Mouse (Mus musculus) right cerebral cortex, postnatal 10 days (tissue): ENCODE measurements around the gene Mtor.
A peak's percentile ranks its signal among the peaks of the same experiment; 100 is the strongest.

Experiments used
- DNase-seq, 2 experiments: peaks; one replicate each; pipeline ENCODE4 v3.0.0; 2021; ENCODE audit warnings: low spot score in 2 of 2

The Mtor gene

DNA sequence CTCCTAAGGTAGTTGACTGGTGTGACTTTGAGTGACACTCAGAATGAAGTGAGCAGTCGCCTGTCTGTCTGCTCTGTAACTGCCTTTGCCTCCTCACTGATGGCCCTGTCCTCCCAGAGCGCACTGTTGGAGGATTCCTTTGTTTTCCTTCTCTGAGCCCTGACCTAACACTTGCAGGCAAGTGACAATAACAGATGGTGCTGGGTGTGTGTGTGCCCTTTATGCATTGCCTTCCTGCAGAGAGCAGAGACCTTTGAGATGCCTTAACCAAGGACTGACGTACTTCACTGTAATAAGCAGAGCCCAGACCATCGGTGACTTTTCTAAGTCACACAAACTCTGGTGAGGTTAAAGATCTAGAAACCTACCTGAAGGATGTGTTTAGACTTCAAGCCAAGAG is 82.9 kb downstream of the Mtor start:
- DNase-seq: no peak

DNA sequence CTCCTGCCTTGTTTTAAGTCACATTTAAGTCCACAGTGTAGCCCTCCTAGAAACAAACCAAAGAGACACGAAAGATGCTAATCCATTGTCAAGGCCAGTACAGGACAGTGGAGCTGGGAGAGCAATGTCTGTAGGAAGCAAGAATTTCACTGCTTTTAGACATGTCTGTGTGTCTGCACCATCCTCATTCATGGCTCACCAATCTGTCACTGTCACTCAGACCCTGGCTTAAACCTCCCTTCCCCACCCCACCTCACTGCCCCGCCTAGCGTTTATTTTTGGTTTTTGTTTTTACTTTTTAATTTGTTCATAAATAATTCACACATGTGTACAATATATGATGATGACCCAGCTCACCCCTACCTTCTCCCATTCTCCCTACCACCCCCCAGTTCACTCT is 84.1 kb downstream of the Mtor start:
- DNase-seq: no peak

DNA sequence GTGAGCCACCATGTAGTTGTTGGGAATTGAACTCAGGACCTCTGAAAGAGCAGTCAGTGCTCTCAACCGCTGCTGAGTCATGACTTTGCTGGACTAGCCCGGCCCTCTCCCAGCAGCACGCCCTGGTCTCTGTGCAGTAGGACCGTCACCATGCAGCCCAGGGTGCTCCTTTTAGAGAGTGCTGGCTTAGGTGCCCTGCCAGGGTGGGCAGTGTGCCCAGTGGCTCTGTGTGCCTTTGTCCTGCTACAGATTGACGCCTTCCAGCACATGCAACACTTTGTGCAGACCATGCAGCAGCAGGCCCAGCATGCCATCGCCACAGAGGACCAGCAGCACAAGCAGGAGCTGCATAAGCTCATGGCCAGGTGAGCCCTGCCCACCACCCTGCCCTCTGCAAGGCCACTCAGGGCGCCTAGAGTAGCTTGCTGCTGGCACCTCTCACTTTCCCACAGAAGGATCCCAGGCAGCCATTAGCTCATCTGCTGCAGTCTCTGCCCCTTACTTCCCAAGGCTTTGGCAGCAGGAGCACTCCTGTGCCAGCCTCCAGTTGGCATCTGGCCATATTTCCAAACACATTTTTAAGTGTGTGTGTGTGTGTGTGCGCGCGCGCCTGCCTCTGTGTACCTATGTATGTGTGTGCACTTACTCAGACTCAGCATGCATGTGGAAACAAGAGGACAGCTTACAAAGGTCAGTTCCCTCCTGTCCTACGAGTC is 85.4 kb downstream of the Mtor start:
- peak; percentile 70 to 74 for DNase-seq

DNA sequence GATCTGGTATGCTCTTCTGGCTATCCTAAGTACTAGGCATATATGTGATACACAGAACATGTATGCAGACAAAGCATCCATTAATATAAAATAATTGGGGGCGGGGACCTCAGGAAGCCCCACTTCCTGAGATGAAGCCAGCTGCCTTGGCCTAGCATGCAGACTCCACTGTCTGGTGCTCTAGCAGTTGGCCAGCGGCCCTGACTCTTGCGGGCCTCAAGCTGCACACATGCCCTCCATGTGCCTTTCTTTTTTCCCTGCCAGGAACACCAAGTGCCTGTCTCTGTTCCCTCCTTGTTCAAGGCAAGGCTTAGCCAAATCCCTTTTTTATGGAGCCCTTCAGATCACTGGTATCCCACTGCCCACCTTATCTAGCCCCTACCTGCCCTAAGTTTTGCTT is 87.5 kb downstream of the Mtor start:
- DNase-seq: no peak

DNA sequence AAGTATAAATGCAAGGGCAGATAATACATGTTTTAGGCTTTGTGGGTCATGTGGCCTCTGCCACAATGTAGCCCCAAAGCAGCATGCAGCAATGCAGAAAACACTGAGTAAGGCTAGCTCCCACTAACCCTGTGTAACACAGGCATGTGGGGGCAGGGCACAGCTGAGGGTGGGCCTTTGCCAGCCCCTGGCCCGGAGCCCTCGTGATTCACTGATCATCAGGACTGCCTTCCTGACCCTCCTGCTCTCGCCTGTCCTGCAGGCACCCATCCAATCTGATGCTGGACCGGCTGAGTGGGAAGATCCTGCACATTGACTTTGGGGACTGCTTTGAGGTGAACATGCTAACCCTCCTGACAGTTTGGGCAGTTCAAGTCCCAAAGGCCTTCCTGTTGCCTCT is 100.7 kb downstream of the Mtor start:
- DNase-seq: no peak

DNA sequence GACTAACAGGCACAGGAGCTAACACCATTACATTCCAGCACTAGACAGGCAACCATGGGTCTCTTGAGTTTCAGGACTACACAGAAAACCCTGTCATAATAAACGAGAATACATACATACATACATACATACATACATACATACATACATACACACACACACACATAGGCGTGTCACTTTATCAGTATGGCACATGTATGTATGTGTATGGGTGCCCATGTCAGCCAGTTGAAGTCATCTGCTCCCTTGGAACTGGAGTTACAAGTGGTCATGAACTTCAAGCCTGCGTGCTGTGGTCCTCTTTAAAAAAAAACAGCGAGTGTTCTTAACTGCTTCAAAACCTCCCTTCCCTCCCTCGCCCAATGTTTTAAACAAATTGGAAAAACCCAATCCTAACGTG is 109.4 kb downstream of the Mtor start:
- DNase-seq: no peak

DNA sequence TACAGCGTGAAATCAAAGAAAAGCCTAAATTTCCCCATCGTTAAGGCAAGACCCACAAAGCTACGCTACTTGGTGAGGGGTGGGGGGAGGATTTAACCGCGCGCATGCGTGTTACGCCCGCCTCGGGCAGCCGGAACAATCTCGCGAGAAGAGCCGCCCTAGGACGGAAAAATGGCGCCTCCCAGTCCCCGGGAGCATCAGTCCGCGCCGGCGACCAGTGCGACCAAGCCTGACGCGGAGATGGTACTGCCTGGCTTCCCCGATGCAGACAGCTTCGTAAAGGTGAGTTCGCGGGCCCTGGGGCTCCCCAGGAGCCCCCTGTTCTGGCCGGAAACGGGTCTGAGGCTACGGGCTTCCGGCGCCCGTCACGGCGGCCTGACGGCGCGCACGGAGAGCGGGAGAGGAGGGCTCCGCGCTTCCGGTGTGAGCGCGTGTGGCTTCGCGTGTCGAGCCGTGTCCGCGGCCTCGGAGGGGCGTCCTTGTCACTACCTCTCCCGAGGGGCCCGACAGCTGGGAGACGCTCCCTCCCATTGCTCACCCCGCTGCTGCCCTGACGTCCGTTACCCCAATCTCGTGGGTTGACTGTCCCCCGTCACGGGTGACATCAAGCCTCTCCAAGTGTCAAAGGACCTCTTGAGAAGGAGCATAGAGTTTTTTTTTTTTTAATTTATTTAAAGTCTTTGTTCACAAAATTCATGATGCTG is 110.0 kb downstream of the Mtor start, which contains the start of gene Exosc10:
Gene Exosc10 (plus strand): TSS at position 133 of the 704 bp plus-strand sequence.
- peak; percentile 90 to 92 for DNase-seq

DNA sequence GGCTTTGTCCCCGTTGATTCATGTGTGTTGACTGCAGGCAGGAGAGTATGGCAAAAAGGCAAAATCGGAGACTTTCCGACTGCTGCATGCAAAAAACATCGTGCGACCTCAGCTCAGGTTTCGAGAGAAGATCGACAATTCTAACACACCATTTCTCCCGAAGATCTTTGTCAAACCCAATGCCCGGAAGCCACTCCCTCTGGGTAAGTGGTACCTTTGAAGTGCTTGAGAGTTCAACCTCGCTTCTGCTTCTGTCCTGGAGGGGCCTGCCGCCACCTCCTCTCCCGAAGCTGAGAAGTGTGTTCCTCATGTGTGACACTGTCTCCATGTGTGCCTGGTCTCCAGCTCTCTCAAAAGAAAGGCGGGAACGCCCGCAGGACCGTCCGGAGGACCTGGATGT is 114.3 kb downstream of the Mtor start:
- DNase-seq: no peak

DNA sequence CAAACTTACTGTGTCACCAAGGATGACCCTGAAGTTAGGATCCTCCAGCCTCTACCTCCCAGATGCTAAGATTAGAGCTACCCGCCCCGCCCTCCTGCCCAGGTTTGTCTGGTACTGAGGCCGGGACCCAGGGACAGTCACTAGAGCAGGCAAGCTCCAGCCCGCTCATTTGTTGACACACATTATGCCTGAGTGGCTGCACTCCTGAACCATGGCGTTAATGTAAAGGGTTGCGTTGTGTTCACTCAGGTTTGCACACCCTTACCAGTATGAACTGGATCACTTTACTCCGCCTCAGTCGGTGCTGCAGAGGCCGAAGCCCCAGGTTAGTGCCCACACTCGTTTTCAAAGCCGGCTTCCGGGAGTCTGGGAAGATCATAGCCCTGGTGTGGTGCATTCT is 115.2 kb downstream of the Mtor start:
- DNase-seq: no peak

DNA sequence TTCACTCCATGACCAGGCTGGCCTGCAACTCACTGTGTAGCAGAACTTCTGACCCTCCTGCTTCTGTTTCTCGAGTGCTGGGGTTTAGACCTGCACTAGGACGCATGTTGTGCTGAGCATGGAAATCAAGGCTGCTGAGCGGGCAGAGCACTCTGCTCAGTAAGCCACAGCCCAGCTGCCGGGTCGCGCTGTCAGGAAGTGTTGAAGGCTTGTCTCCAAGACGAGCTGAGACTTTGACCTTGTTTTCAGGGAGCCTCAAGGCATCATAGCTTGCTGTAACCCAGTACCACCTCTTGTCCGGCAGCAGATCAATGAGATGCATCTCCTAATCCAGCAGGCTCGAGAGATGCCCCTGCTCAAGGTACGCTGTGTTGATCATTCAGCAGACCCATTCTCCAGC is 121.7 kb downstream of the Mtor start:
- DNase-seq: no peak

DNA sequence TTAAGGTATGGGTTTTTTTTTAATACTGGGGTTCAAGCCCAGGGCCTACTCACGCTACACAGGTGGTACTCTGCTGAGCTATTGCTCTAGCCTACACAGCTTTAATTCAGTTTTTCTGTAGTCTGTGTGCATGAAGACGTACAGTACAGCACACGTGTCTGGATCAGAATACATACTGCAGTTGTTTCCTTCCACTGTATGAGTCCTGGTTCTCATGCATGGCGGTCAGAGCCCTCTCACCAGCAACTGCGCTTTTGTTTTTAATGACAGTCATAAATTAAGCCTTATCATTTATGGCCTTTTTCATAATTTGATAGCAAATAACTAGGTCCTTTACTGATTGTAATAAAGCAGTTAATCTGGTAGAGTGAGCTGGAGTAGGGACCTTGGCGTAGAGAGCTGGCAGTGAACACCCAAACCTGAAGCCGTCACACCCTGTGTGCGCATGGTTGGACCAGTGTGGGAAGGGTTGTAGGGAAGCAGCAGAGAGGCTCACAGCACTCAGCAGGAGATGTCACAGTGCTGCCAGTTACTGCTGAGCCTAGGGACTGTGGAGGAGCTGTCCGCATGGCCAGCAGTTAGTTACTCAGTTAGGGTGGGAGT is 122.4 kb downstream of the Mtor start:
- no peak for DNase-seq

DNA sequence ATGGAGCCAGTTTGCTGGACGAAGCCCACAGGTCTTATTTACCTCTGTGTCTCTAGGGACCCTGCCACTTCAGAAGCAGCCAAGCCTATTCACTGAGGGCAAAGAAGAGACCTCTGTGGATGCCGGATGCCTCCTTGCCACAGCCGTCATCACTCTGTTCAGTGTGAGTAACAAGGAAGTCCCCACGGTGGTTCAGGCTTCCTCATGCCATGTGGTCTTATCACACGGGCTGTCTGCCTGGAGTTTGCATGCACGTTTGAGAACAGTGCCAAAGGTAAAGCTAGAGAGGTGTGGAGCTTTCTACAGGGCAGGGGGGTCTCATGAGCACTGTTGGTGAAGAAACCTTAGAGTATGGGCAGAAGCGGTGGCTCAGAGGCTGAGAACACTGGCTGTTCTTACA is 124.8 kb downstream of the Mtor start:
- DNase-seq: no peak

DNA sequence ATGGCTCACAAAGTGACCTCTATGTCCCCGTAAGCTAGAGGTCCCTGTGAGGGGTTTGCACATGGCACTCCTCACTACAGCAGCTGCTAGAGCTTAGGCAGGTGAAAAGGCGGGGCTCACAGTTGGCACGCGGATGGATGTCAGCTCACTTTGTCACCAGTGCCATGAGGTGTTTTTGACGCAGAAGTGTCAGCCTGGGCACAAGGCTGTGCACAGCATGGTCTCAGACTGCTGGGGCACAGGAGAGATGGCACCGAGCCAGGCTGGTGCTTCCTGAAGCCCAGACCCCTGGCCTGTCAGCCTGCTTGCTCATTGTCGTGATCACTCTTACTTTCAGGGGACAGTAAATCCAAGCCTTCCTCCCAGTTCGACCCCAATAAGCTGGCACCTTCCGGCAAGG is 132.4 kb downstream of the Mtor start:
- no peak for DNase-seq

DNA sequence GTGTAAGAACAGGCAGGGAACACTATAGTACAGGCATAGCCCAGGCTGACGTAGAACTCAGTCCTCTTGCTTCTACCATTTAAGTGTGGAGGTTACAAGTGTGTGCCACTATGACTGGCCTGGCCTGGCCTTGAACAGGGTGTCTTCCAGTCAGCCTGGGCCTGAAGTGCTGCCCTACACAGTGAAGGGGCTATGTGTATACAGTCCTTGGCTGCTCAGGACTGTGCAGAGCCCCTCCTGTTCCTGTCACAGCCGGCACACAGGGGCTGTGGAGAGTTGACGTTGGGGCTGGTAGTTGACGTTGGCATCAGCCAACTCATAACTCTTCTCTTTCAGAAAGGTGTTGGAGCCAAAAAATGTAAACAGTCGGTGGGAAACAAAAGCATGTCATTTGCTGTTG is 133.0 kb downstream of the Mtor start:
- no peak for DNase-seq

DNA sequence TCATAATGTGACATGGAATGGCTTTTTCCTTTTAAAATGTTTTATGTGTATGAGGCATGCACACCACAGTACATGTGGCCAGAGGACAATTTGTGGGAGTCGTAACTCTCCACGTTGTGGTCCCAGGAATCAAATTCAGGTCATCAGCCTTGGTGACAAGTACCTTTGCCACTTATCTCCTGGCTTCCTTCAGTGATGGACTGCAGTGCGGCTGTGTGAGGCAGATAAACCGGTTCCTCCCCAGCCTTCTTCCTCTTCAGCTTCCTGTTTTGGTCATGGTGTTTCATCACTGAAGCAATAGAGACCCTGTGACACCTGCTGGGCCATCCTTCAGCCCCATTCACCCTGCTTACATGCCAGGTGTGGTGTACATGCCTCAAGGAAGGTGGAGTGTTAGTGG is 134.8 kb downstream of the Mtor start:
- no peak for DNase-seq

DNA sequence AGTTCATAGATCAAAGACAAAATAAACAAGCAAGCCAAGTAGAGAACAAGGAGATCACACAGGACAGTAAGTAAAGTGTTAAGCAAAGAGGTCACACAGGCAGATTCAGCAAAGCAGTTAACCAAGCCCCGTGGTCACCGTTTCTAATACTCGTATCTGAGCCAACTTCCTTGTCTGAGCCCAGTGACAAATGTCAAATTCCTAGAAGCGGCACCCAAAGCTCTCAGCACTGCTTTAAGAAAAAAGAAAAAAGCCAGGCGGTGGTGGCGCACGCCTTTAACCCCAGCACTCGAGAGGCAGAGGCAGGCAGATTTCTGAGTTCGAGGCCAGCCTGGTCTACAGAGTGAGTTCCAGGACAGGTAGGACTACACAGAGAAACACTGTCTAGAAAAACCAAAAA is 138.2 kb downstream of the Mtor start:
- DNase-seq: no peak

DNA sequence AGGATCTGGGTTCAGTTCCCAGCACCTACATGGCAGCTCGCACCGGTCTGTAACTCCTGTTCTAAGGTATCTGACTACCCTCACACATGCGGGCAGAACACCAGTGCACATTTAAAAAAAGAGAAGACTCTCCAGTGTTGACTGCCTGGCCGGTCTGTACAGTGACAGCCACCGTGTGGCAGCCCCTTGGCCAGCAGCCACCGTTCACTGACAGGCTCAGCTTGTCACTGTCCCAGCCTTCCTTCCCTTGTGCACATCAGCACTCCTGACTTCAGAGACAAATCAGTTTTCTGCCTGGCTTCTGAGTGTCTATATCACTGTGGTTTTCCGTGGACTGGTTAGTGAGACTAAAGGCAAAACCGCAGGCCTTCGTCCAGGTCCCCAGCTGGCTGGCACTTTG is 140.4 kb downstream of the Mtor start:
- peak; percentile 68 to 73 for DNase-seq

DNA sequence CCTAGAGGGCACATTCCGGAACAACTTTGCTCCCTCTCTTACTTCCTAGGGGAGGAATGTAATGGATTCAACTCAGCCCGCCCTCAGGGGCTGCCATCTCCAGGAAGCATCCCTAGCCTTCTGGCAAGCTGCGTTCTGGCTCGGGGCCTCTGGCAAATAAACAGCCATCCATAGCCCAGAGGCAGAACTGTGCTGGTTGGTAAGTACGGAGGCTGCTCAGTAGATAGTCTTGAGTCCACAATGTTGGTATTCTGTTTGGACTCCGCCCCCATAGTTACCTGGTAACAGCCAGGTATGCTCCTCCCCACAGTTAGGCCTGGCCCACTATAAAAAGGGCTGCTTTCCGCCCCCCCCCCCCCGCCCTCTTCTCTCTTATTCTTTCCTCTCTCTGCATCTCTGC is 141.2 kb downstream of the Mtor start:
- DNase-seq: peak; percentile 71 to 73

DNA sequence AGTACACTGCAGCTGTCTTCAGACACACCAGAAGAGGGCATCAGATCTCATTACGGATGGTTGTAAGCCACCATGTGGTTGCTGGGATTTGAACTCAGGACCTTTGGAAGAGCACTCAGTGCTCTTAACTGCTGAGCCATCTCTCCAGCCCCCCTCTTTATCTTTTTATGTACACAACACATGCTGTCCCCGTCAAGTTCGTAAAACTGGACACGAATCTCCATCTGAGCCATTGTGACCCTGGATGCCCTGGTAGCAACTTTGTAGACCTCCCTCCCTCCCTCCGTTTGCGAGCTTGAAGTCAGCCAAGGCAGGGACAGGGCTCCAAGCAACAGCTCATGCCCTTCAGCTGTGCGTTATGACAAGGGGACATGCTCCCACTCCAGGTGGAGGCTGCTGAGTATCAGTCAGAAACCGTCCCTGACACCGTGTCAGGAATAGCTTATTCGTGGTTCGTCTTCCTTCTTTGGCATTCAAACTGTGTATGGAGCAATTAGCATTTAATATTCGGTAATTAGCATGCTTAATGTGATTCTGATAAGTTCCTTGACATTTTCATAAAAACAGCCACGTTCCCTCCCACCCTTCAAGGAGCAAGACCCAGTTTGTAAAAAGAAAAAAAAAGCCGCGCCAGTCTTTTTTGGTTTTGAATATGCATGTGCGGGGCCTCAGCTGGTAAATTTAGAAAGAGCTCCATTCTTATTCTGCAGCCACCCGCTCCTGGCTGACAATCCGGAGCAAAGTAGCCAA is 142.2 kb downstream of the Mtor start:
- peak; percentile 65 to 71 for DNase-seq

DNA sequence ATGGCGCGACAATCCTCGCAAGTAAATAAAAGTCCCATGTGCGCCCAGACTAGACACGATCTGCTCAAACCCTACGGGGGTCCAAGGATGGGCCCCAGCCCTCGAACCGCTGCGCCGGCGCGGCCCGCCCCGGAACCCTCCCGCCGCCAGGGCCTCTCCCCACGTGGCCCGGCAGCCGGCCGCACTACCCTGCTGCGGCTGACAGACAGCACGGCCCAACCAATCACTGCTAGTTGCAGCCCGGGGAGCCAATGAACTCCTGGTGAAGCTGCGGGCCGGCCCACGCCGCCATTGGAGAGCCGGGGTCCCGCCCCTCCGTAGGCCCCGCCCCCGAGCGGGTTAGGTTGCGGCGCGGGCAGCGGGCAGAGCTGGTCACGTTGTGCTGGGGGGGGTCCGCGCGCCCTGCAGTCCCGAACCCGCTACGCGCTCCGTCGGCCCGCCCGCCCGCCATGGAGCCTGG is 142.8 kb downstream of the Mtor start, which contains the start of gene Srm:
Gene Srm (plus strand): TSS at position 333 of the 460 bp plus-strand sequence.
- DNase-seq: peak; percentile 99 to 100

DNA sequence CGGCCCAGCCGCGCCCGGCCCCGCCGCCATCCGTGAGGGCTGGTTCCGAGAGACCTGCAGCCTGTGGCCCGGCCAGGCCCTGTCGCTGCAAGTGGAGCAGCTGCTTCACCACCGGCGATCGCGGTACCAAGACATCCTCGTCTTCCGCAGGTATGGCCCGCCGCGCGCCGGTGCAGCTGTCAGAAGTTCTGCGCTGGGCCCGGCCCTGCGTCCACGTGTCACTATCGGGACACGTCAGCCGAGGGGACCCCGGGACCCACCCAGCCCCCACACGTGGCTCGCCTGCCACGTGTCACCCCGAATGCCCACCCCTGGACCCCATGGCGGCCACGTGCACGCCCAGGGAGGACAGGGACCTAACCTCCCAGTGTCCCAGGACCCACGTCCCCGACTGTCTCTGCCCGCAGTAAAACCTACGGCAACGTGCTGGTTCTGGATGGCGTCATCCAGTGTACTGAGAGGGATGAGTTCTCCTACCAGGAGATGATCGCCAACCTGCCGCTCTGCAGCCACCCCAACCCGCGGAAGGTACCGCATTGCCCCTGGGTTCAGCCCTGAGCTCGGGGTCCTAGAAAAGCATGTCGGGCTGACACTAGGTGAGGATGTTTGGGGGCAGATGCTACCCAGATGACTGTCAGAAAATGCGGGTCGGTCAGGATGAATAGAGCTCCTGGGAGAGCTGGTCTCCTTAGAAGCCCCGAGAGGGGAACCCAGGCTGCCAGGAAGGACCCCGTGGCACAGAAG is 143.4 kb downstream of the Mtor start:
- peak in 1 of 2 experiments; percentile 61 for DNase-seq
